Mouse (Mus musculus): ENCODE data around the gene Psme4.

- TF ChIP-seq TAL1 (IDR thresholded peaks at IDR 0.05; ENCODE audit: low read length) (no peak), GATA1 (IDR thresholded peaks at IDR 0.05; ENCODE audit: low read length) (no peak)
These were observed 113.8 kb downstream of the Psme4 start, which contains the start of the genes Gpr75 and Asb3 for GRCm38 (mm10) chr11:30885171-30885871.
